Mouse (Mus musculus) ovary, postnatal 10 days (tissue): ENCODE measurements around the gene Cyp2j8.
"Not testable (repeated sequence)": the region's sequence is repeated elsewhere in the genome, so short reads cannot be mapped to it uniquely, and the experiment has no call there.

ENCODE experiments used
- DNase-seq: peaks from one replicate; pipeline ENCODE4 v3.0.0; 2022; ENCODE audit warnings: low spot score

Cyp2j8 gene

GRCm38 (mm10) chr4:96507286-96507685 lies at the start of gene Cyp2j8:
Gene Cyp2j8 (minus strand): TSS chr4:96507386.
- no peak for DNase-seq

GRCm38 (mm10) chr4:96553133-96553819 lies 46.1 kb upstream of the Cyp2j8 start, which contains the start of gene Cyp2j6:
Gene Cyp2j6 (minus strand): TSS chr4:96553661.
- peak; percentile 7 for DNase-seq

- DNase-seq: no peak
Measured at GRCm38 (mm10) chr4:96551619-96552018, 44.4 kb upstream of the Cyp2j8 start.

GRCm38 (mm10) chr4:96545976-96546375 lies 38.8 kb upstream of the Cyp2j8 start:
- DNase-seq: no peak

GRCm38 (mm10) chr4:96525772-96526171 lies 18.6 kb upstream of the Cyp2j8 start:
- DNase-seq: no peak

GRCm38 (mm10) chr4:96522256-96522655 lies 15.1 kb upstream of the Cyp2j8 start:
- DNase-seq: no peak

- DNase-seq: no peak
Measured at GRCm38 (mm10) chr4:96510083-96510482, 2.9 kb upstream of the Cyp2j8 start.

GRCm38 (mm10) chr4:96463311-96464060 lies 43.7 kb downstream of the Cyp2j8 start:
- DNase-seq: not testable (repeated sequence)
